Mouse (Mus musculus) adrenal gland, postnatal 4 days (tissue): Measurements from ENCODE around the gene Lrriq4. TPM values are rescaled to one million over a fixed set of nuclear protein-coding genes. Genes with fewer than 3 reads are reported as not detected.
"Not testable (repeated sequence)": the region's sequence is repeated elsewhere in the genome, so short reads cannot be mapped to it uniquely, and the experiment has no call there.

Experiments used
- DNase-seq, 2 experiments: peaks; one replicate each; pipeline ENCODE4 v3.0.0; 2021 to 2022; ENCODE audit warnings: low spot score in 2 of 2, mixed read lengths in 2 of 2
- total RNA-seq, 2 experiments: library from RNA; stranded (reverse); gene quantifications; 2 replicates each; pipeline ENCODE4 v1.2.3; 2021

Lrriq4 gene
- total RNA-seq, 2 experiments from 2014 or later = not detected

- no peak for DNase-seq
These were observed 14.2 kb downstream of the Lrriq4 start for GRCm38 (mm10) chr3:30658486-30658885.

GRCm38 (mm10) chr3:30683190-30683589 lies 38.9 kb downstream of the Lrriq4 start:
- no peak for DNase-seq

- no peak for DNase-seq
These were observed 42.9 kb downstream of the Lrriq4 start for GRCm38 (mm10) chr3:30687216-30687615.

- DNase-seq = no peak
These were observed 46.7 kb downstream of the Lrriq4 start for GRCm38 (mm10) chr3:30690976-30691375.

GRCm38 (mm10) chr3:30695661-30696060 lies 51.4 kb downstream of the Lrriq4 start:
- no peak for DNase-seq

GRCm38 (mm10) chr3:30696346-30696745 lies 52.0 kb downstream of the Lrriq4 start:
- DNase-seq = peak; percentile 17 to 23

- no peak for DNase-seq
These were observed 53.6 kb downstream of the Lrriq4 start for GRCm38 (mm10) chr3:30697891-30698290.

GRCm38 (mm10) chr3:30699711-30700505 lies 55.6 kb downstream of the Lrriq4 start, which contains the start of gene Lrrc31:
Gene Lrrc31, minus strand, starts transcription at chr3:30699843.
- not testable (repeated sequence) for DNase-seq

- DNase-seq = no peak
These were observed 61.7 kb downstream of the Lrriq4 start for GRCm38 (mm10) chr3:30705977-30706376.

- no peak for DNase-seq
These were observed 62.4 kb downstream of the Lrriq4 start for GRCm38 (mm10) chr3:30706614-30707276.

GRCm38 (mm10) chr3:30710191-30710590 lies 65.9 kb downstream of the Lrriq4 start:
- DNase-seq = no peak

GRCm38 (mm10) chr3:30713334-30713733 lies 69.0 kb downstream of the Lrriq4 start:
- no peak for DNase-seq

- no peak for DNase-seq
These were observed 74.3 kb downstream of the Lrriq4 start for GRCm38 (mm10) chr3:30718649-30719048.

Other genes starting within 250 kb of the Lrriq4 start
- 10 to 100 TPM; 14.7 to 41.9 TPM for gene Mecom, start 96.5 kb upstream of the Lrriq4 start, total RNA-seq
- gene Actrt3, start 44.6 kb upstream of the Lrriq4 start, total RNA-seq = not detected
- 10 to 100 TPM; 30.0 to 42.3 TPM for gene Mynn, start 42.4 kb upstream of the Lrriq4 start, total RNA-seq
- under 1 TPM; 0.42 to 0.70 TPM for gene Lrrc34, start 3.4 kb downstream of the Lrriq4 start, total RNA-seq
- gene Lrrc31, start 55.3 kb downstream of the Lrriq4 start, total RNA-seq = under 1 TPM in 1 of 2 experiments, not detected in 1; 0.14 TPM
- under 1 TPM in 1 of 2 experiments, not detected in 1; 0.08 TPM for gene Samd7, start 101.8 kb downstream of the Lrriq4 start, total RNA-seq
- gene Sec62, start 148.4 kb downstream of the Lrriq4 start, total RNA-seq = 10 to 100 TPM; 69.8 to 74.4 TPM
- 1 to 10 TPM; 2.3 to 2.7 TPM for gene Gpr160, start 211.4 kb downstream of the Lrriq4 start, total RNA-seq